Mouse (Mus musculus): ENCODE measurements around the gene Dhcr24. TPM values are rescaled to one million over a fixed set of nuclear protein-coding genes. Genes with fewer than 3 reads are reported as not detected.
A peak's percentile ranks its signal among the peaks of the same experiment; 100 is the strongest.

The Dhcr24 gene
- polyA plus RNA-seq, 1 experiment from 2014 or later, result 5.2 TPM

GRCm38 (mm10) chr4:106614180-106614797, 53.5 kb downstream of the Dhcr24 start:
- H3K4me2 ChIP-seq, result no peak overlapping the region
- peaks cover 14% of the 10 kb centered on the region for H3K4me1 ChIP-seq (replicated peaks)
- H3K27ac ChIP-seq (replicated peaks), result no peak overlapping the region
- H3K9me3 ChIP-seq, result no peaks in the 10 kb centered on the region
- WGBS, result 42% methylated on average over 7 of the region's 7 CpGs
- no peaks in the 10 kb centered on the region for H3K36me3 ChIP-seq
- no peak overlapping the region for H3K9ac ChIP-seq
- no peak overlapping the region for H3K4me3 ChIP-seq
- peak; percentile 83 for ATAC-seq (ENCODE audit: low FRiP score, low read depth)
- no peaks in the 10 kb centered on the region; the same call in 1 of the 2 replicates for H3K27me3 ChIP-seq

GRCm38 (mm10) chr4:106614881-106615280, 54.0 kb downstream of the Dhcr24 start:
- Histone ChIP-seq H3K36me3 (no peaks in the 10 kb centered on the region), H3K9me3 (no peaks in the 10 kb centered on the region), H3K4me3 (no peak overlapping the region), H3K27me3 (no peaks in the 10 kb centered on the region; the same call in 1 of the 2 replicates), H3K4me1 (replicated peaks) (peaks cover 14% of the 10 kb centered on the region), H3K27ac (replicated peaks) (no peak overlapping the region), H3K4me2 (no peak overlapping the region), H3K9ac (no peak overlapping the region)
- ATAC-seq (ENCODE audit: low FRiP score, low read depth), result no peak
- 86% methylated on average over 9 of the region's 9 CpGs for WGBS

- no peak for ATAC-seq (ENCODE audit: low FRiP score, low read depth)
- Histone ChIP-seq H3K36me3 (no peaks in the 10 kb centered on the region), H3K4me3 (no peak overlapping the region), H3K4me1 (replicated peaks) (peaks cover 14% of the 10 kb centered on the region), H3K27ac (replicated peaks) (no peak overlapping the region), H3K9ac (no peak overlapping the region), H3K27me3 (no peaks in the 10 kb centered on the region; the same call in 1 of the 2 replicates), H3K4me2 (no peak overlapping the region), H3K9me3 (no peaks in the 10 kb centered on the region)
- 85% methylated on average over 12 of the region's 12 CpGs for WGBS
Observed at GRCm38 (mm10) chr4:106615637-106616036, 54.8 kb downstream of the Dhcr24 start.

- no peak within 1 kb of the TSS for H3K27ac ChIP-seq (replicated peaks)
- no peaks in the 10 kb centered on the region for H3K36me3 ChIP-seq
- peak within 1 kb of the TSS; percentile 22 for H3K4me3 ChIP-seq
- H3K9me3 ChIP-seq, result no peaks in the 10 kb centered on the region
- peaks cover 14% of the 10 kb centered on the region for H3K4me1 ChIP-seq (replicated peaks)
- 0 out of 2 replicates have a peak within 1 kb of the TSS, but pooled peaks have one; percentile 18 for H3K9ac ChIP-seq
- WGBS, result 2% methylated on average over 17 of the region's 19 CpGs
- H3K4me2 ChIP-seq, result peak within 1 kb of the TSS; percentile 55
- no peak for ATAC-seq (ENCODE audit: low FRiP score, low read depth)
- peaks cover 12% of the 10 kb centered on the region for H3K27me3 ChIP-seq
Observed at GRCm38 (mm10) chr4:106617056-106617455, 56.2 kb downstream of the Dhcr24 start, which contains the start of gene Lexm. Gene Lexm (minus strand): TSS chr4:106617241.

GRCm38 (mm10) chr4:106618898-106619297, 58.1 kb downstream of the Dhcr24 start:
- peaks cover 30% of the 10 kb centered on the region for H3K27me3 ChIP-seq
- H3K4me3 ChIP-seq, result no peak overlapping the region
- H3K9me3 ChIP-seq, result no peaks in the 10 kb centered on the region
- no peak overlapping the region for H3K9ac ChIP-seq
- H3K4me2 ChIP-seq, result no peak overlapping the region
- H3K36me3 ChIP-seq, result no peaks in the 10 kb centered on the region
- H3K4me1 ChIP-seq (replicated peaks), result peaks cover 22% of the 10 kb centered on the region
- H3K27ac ChIP-seq (replicated peaks), result no peak overlapping the region
- 91% methylated on average over 4 of the region's 4 CpGs for WGBS
- no peak for ATAC-seq (ENCODE audit: low FRiP score, low read depth)

- H3K27me3 ChIP-seq, result peaks cover 34% of the 10 kb centered on the region
- H3K4me1 ChIP-seq (replicated peaks), result peaks cover 23% of the 10 kb centered on the region
- no peak overlapping the region for H3K4me2 ChIP-seq
- no peak for ATAC-seq (ENCODE audit: low FRiP score, low read depth)
- H3K9ac ChIP-seq, result no peak overlapping the region
- no peak overlapping the region for H3K4me3 ChIP-seq
- H3K36me3 ChIP-seq, result no peaks in the 10 kb centered on the region
- no peaks in the 10 kb centered on the region for H3K9me3 ChIP-seq
- 75% methylated on average over 3 of the region's 3 CpGs for WGBS
- H3K27ac ChIP-seq (replicated peaks), result no peak overlapping the region
Observed at GRCm38 (mm10) chr4:106621428-106621827, 60.6 kb downstream of the Dhcr24 start.

- no peak within 1 kb of the TSS for H3K27ac ChIP-seq (replicated peaks)
- H3K9ac ChIP-seq, result no peak within 1 kb of the TSS
- no peaks in the 10 kb centered on the region for H3K9me3 ChIP-seq
- H3K36me3 ChIP-seq, result no peaks in the 10 kb centered on the region
- no peak within 1 kb of the TSS for H3K4me3 ChIP-seq
- peaks cover 20% of the 10 kb centered on the region for H3K4me1 ChIP-seq (replicated peaks)
- peaks cover 34% of the 10 kb centered on the region for H3K27me3 ChIP-seq
- ATAC-seq (ENCODE audit: low FRiP score, low read depth), result no peak
- peak within 1 kb of the TSS; percentile 34 for H3K4me2 ChIP-seq
- WGBS, result 30% methylated on average over 16 of the region's 16 CpGs
Observed at GRCm38 (mm10) chr4:106622030-106622493, 61.2 kb downstream of the Dhcr24 start, which contains the start of gene Ttc22. Gene Ttc22 (plus strand): TSS chr4:106622432.

GRCm38 (mm10) chr4:106622712-106623111, 61.9 kb downstream of the Dhcr24 start:
- Histone ChIP-seq H3K9ac (no peak overlapping the region), H3K4me1 (replicated peaks) (peaks cover 14% of the 10 kb centered on the region), H3K9me3 (no peaks in the 10 kb centered on the region), H3K4me2 (peak overlapping the region; percentile 34), H3K4me3 (no peak overlapping the region), H3K27me3 (peaks cover 34% of the 10 kb centered on the region), H3K27ac (replicated peaks) (no peak overlapping the region), H3K36me3 (no peaks in the 10 kb centered on the region)
- no peak for ATAC-seq (ENCODE audit: low FRiP score, low read depth)
- 26% methylated on average over 28 of the region's 28 CpGs for WGBS

- WGBS, result 89% methylated on average over 10 of the region's 10 CpGs
- peaks cover 13% of the 10 kb centered on the region for H3K4me1 ChIP-seq (replicated peaks)
- H3K27me3 ChIP-seq, result peaks cover 34% of the 10 kb centered on the region
- no peak for ATAC-seq (ENCODE audit: low FRiP score, low read depth)
- no peaks in the 10 kb centered on the region for H3K9me3 ChIP-seq
- H3K4me2 ChIP-seq, result no peak overlapping the region
- no peak overlapping the region for H3K4me3 ChIP-seq
- H3K9ac ChIP-seq, result no peak overlapping the region
- H3K36me3 ChIP-seq, result no peaks in the 10 kb centered on the region
- no peak overlapping the region for H3K27ac ChIP-seq (replicated peaks)
Observed at GRCm38 (mm10) chr4:106624271-106624670, 63.4 kb downstream of the Dhcr24 start.

GRCm38 (mm10) chr4:106627809-106628208, 67.0 kb downstream of the Dhcr24 start:
- H3K27ac ChIP-seq (replicated peaks), result no peak overlapping the region
- no peak overlapping the region for H3K4me3 ChIP-seq
- no peaks in the 10 kb centered on the region for H3K36me3 ChIP-seq
- peaks cover 32% of the 10 kb centered on the region for H3K4me1 ChIP-seq (replicated peaks)
- H3K4me2 ChIP-seq, result no peak overlapping the region
- H3K27me3 ChIP-seq, result peaks cover 15% of the 10 kb centered on the region
- WGBS, result 73% methylated on average over 5 of the region's 5 CpGs
- ATAC-seq (ENCODE audit: low FRiP score, low read depth), result no peak
- H3K9me3 ChIP-seq, result no peaks in the 10 kb centered on the region
- no peak overlapping the region for H3K9ac ChIP-seq

- peaks cover 5% of the 10 kb centered on the region for H3K27me3 ChIP-seq
- no peak overlapping the region for H3K27ac ChIP-seq (replicated peaks)
- no peak for ATAC-seq (ENCODE audit: low FRiP score, low read depth)
- no peaks in the 10 kb centered on the region for H3K9me3 ChIP-seq
- H3K9ac ChIP-seq, result no peak overlapping the region
- H3K4me2 ChIP-seq, result no peak overlapping the region
- 62% methylated on average over 9 of the region's 9 CpGs for WGBS
- no peaks in the 10 kb centered on the region for H3K36me3 ChIP-seq
- no peak overlapping the region for H3K4me3 ChIP-seq
- peaks cover 40% of the 10 kb centered on the region for H3K4me1 ChIP-seq (replicated peaks)
Observed at GRCm38 (mm10) chr4:106628650-106629360, 68.0 kb downstream of the Dhcr24 start.

- H3K9me3 ChIP-seq, result no peaks in the 10 kb centered on the region
- peaks cover 46% of the 10 kb centered on the region for H3K4me1 ChIP-seq (replicated peaks)
- H3K36me3 ChIP-seq, result no peaks in the 10 kb centered on the region
- H3K4me2 ChIP-seq, result no peak overlapping the region
- WGBS, result 84% methylated on average over 5 of the region's 5 CpGs
- H3K27ac ChIP-seq (replicated peaks), result no peak overlapping the region
- no peak overlapping the region for H3K9ac ChIP-seq
- H3K4me3 ChIP-seq, result no peak overlapping the region
- H3K27me3 ChIP-seq, result no peaks in the 10 kb centered on the region
- no peak for ATAC-seq (ENCODE audit: low FRiP score, low read depth)
Observed at GRCm38 (mm10) chr4:106629374-106629773, 68.5 kb downstream of the Dhcr24 start.
